ENCODE assay signal across 8 mouse cellular contexts in genomic region chr8:72491680-72492621, GRCm38 (mm10). TPM values are rescaled to one million over a fixed set of nuclear protein-coding genes. Genes with fewer than 3 reads are reported as not detected.
DNase-seq lines count a peak whose midpoint lies in the region; ATAC-seq and TF ChIP-seq lines count a peak whose summit lies in the region.

Slc35e1 (minus strand) TSS chr8:72492614.

- WGBS in hindbrain, embryonic 15.5 days: 1% methylated on average over 56 of the region's 98 CpGs

- H3K9ac ChIP-seq in hindbrain, embryonic 15.5 days: peak within 1 kb of the TSS; percentile 85

- peak; percentile 74 for ATAC-seq in hindbrain, embryonic 15.5 days (ENCODE audit: low FRiP score, low read depth)
- 0 out of 2 replicates have a peak, but pooled peaks have one; percentile 3 for ATAC-seq in megakaryocyte-erythroid progenitor cell, adult 5-6 weeks (replicated peaks; ENCODE audit: low FRiP score, low TSS enrichment, poor library complexity, severe bottlenecking)

- no peak for TF ChIP-seq CTCF in testis, adult 2 months (IDR thresholded peaks at IDR 0.05; ENCODE audit: control insufficient read depth, insufficient read depth, insufficient replicate concordance, low read depth, low read length)
- no peak for TF ChIP-seq CTCF in gastrocnemius, adult 2 months (IDR thresholded peaks at IDR 0.05)

- no peak for DNase-seq in testis, postnatal 10 days (ENCODE audit: low spot score)
- peak; percentile 66 for DNase-seq in cerebellum, adult 9-10 months
- DNase-seq in gastrocnemius, adult 2 months: peak; percentile 70
- DNase-seq in left cerebral cortex, postnatal 25 days (ENCODE audit: low spot score in 2 of 2): peak; percentile 52 to 54
- peak; percentile 22 for DNase-seq in spleen, adult 12 weeks (ENCODE audit: low spot score)

- no peak for TF ChIP-seq POLR2A in testis, adult 2 months (IDR thresholded peaks at IDR 0.05; ENCODE audit: control insufficient read depth, low read depth, low read length)

- intact Hi-C loops in gastrocnemius, adult 2 months (cut with DNase I): loop anchor here (2.0 to 10.0 kb wide), 3 partner anchors 55 to 733 kb away; no protein-coding TSS in a partner anchor
- intact Hi-C loops in left cerebral cortex, postnatal 25 days (cut with DNase I): loop anchor here (1.0 kb wide), 1 partner anchor 56 kb away; the partner anchor contains the start of gene Med26

- H3K36me3 ChIP-seq in testis, adult 2 months (ENCODE audit: control insufficient read depth, insufficient read depth, low read length): no peaks in the 10 kb centered on the region; the same call in 1 of the 2 replicates
- H3K36me3 ChIP-seq in hindbrain, embryonic 15.5 days: peaks cover 26% of the 10 kb centered on the region

- peak within 1 kb of the TSS; percentile 86 for H3K4me3 ChIP-seq in testis, adult 2 months (ENCODE audit: control insufficient read depth, low read depth, low read length)
- H3K4me3 ChIP-seq in gastrocnemius, adult 2 months: peak within 1 kb of the TSS; percentile 92
- peak within 1 kb of the TSS; percentile 88 for H3K4me3 ChIP-seq in hindbrain, embryonic 15.5 days

- H3K27ac ChIP-seq in testis, adult 2 months (ENCODE audit: control insufficient read depth, insufficient read depth, low read depth, low read length): peak within 1 kb of the TSS; percentile 87
- peak within 1 kb of the TSS; percentile 95 for H3K27ac ChIP-seq in gastrocnemius, adult 2 months
- peak within 1 kb of the TSS; percentile 81 for H3K27ac ChIP-seq in hindbrain, embryonic 15.5 days (replicated peaks)

- no peaks in the 10 kb centered on the region for H3K27me3 ChIP-seq in testis, adult 2 months (ENCODE audit: control insufficient read depth, insufficient read depth, low read length)
- no peaks in the 10 kb centered on the region for H3K27me3 ChIP-seq in hindbrain, embryonic 15.5 days

- H3K9me3 ChIP-seq in hindbrain, embryonic 15.5 days: no peaks in the 10 kb centered on the region

- H3K4me2 ChIP-seq in hindbrain, embryonic 15.5 days: peak within 1 kb of the TSS; percentile 95

- peaks cover 11% of the 10 kb centered on the region for H3K4me1 ChIP-seq in testis, adult 2 months (ENCODE audit: control insufficient read depth, insufficient read depth, low read length)
- peaks cover 34% of the 10 kb centered on the region for H3K4me1 ChIP-seq in hindbrain, embryonic 15.5 days (replicated peaks)

RNA-seq across cellular contexts. Expression of gene Slc35e1, which starts in this region (rescaled TPM):
- 9.1 and 10.4 TPM in 2 replicates for polyA plus RNA-seq in testis, adult 2 months (2012; rRNA removed)
- total RNA-seq in gastrocnemius, adult 2 months (2021): 10 to 100 TPM; 44.8 to 52.0 TPM
- polyA plus RNA-seq in hindbrain, embryonic 15.5 days (2015; fragmentation: Nextera tagmentation; extraction: Ambion mirVana): 17.8 and 20.0 TPM in 2 replicates
- total RNA-seq in left cerebral cortex, postnatal 25 days (2021): 10 to 100 TPM; 52.8 to 53.4 TPM
- total RNA-seq in megakaryocyte-erythroid progenitor cell, adult 5-6 weeks (2014; fragmentation: Nextera tagmentation): 16.7 and 18.8 TPM in 2 replicates
- 11.5 and 15.4 TPM in 2 replicates for total RNA-seq in megakaryocyte-erythroid progenitor cell, adult 5-6 weeks (2017)
